Mouse (Mus musculus): Measurements from ENCODE around the gene Lhfpl2.

The Lhfpl2 gene

GRCm38 (mm10) chr13:94178401-94179040 lies 120.9 kb downstream of the Lhfpl2 start:
- DNase-seq = peak; percentile 92

- no peak for DNase-seq
These were observed 123.2 kb downstream of the Lhfpl2 start for GRCm38 (mm10) chr13:94180477-94181420.

- no peak for DNase-seq
These were observed 124.4 kb downstream of the Lhfpl2 start for GRCm38 (mm10) chr13:94182026-94182425.

- DNase-seq = no peak
These were observed 125.9 kb downstream of the Lhfpl2 start for GRCm38 (mm10) chr13:94183372-94184021.

- DNase-seq = no peak
These were observed 127.3 kb downstream of the Lhfpl2 start for GRCm38 (mm10) chr13:94184726-94185456.

- DNase-seq = no peak
These were observed 128.0 kb downstream of the Lhfpl2 start for GRCm38 (mm10) chr13:94185631-94186030.

GRCm38 (mm10) chr13:94188200-94189086 lies 130.8 kb downstream of the Lhfpl2 start:
- DNase-seq = no peak

- DNase-seq = no peak
These were observed 132.8 kb downstream of the Lhfpl2 start for GRCm38 (mm10) chr13:94190386-94190785.

GRCm38 (mm10) chr13:94193227-94193626 lies 135.6 kb downstream of the Lhfpl2 start:
- DNase-seq = no peak

- no peak for DNase-seq
These were observed 141.0 kb downstream of the Lhfpl2 start for GRCm38 (mm10) chr13:94198616-94199015.

- no peak for DNase-seq
These were observed 142.2 kb downstream of the Lhfpl2 start for GRCm38 (mm10) chr13:94199829-94200228.

- peak; percentile 50 for DNase-seq
These were observed 147.6 kb downstream of the Lhfpl2 start for GRCm38 (mm10) chr13:94205234-94205633.

- no peak for DNase-seq
These were observed 150.4 kb downstream of the Lhfpl2 start for GRCm38 (mm10) chr13:94207973-94208372.

GRCm38 (mm10) chr13:94208892-94209291 lies 151.3 kb downstream of the Lhfpl2 start:
- no peak for DNase-seq

- no peak for DNase-seq
These were observed 153.9 kb downstream of the Lhfpl2 start for GRCm38 (mm10) chr13:94211236-94212119.

- no peak for DNase-seq
These were observed 154.6 kb downstream of the Lhfpl2 start for GRCm38 (mm10) chr13:94212179-94212578.

- DNase-seq = no peak
These were observed 155.1 kb downstream of the Lhfpl2 start for GRCm38 (mm10) chr13:94212716-94213115.

- DNase-seq = no peak
These were observed 166.0 kb downstream of the Lhfpl2 start for GRCm38 (mm10) chr13:94223609-94224008.

- DNase-seq = no peak
These were observed 167.4 kb downstream of the Lhfpl2 start for GRCm38 (mm10) chr13:94224717-94225705.

Measured in cerebellum, adult 9-11 months (tissue).